Mouse (Mus musculus): ENCODE results near the gene Arnt.

DNA sequence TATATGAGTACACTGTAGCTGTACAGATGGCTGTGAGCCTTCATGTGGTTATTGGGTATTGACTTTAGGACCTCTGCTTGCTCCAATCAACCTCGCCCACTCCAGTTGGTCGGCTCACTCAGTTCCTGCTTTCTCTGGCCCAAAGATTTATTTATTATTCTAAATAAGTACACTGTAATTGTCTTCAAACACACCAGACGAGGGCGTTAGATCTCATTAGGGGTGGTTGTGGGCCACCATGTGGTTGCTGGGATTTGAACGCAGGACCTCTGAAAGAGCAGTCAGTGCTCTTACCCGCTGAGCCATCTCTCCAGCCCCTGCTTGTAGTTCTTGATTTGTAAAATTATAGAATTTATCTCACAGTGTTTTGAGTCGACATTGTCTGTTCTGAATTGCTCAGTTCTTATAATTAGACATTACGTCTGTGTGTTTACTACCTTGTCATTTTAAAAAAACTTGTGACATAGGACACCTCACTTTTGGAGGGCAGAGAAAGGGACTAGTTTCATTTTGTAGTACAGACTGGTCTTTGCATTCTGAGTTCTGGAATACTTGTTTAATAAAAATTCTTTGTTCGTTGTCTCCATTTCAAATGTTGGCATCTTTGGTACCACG lies 780 bp upstream of the Arnt start:
- TF ChIP-seq CTCF (IDR thresholded peaks at IDR 0.05; ENCODE audit: borderline replicate concordance, insufficient read depth, low read depth, low read length) (no peak), POLR2A (IDR thresholded peaks at IDR 0.05; ENCODE audit: borderline replicate concordance, insufficient read depth, low read length) (no peak)
